Mouse (Mus musculus): ENCODE measurements around the gene 9430097D07Rik. TPM values are rescaled to one million over a fixed set of nuclear protein-coding genes. Genes with fewer than 3 reads are reported as not detected.

9430097D07Rik gene
- total and polyA plus RNA-seq, 2 experiments from 2014 or later = 0.45 to 1.0 TPM

- Histone ChIP-seq H3K4me3 (ENCODE audit: low read depth, low read length) (peak within 1 kb of the TSS; percentile 62), H3K27me3 (ENCODE audit: insufficient read depth, low read length) (no peaks in the 10 kb centered on the region), H3K27ac (ENCODE audit: low read depth, low read length) (peak within 1 kb of the TSS; percentile 57; the same call in 1 of the 2 replicates), H3K9me3 (ENCODE audit: low read length) (no peaks in the 10 kb centered on the region), H3K4me2 (ENCODE audit: low read depth) (peak within 1 kb of the TSS; percentile 65), H3K36me3 (ENCODE audit: insufficient read depth) (no peaks in the 10 kb centered on the region), H3K4me1 (ENCODE audit: insufficient read depth) (peaks cover 12% of the 10 kb centered on the region), H3K9ac (peak within 1 kb of the TSS; percentile 72)
- ATAC-seq (peak; percentile 89), DNase-seq (peak; percentile 93)
- peak; percentile 64 for TF ChIP-seq CTCF (IDR thresholded peaks at IDR 0.05; ENCODE audit: low read depth)
- under 1% methylated on average over 38 of the region's 38 CpGs for WGBS
These were observed 11.4 kb upstream of the 9430097D07Rik start, which contains the start of gene St6galnac4 for GRCm38 (mm10) chr2:32586871-32587351. Gene St6galnac4, plus strand, starts transcription at chr2:32587095.

- 87% methylated on average over 7 of the region's 7 CpGs for WGBS
- H3K27ac ChIP-seq (ENCODE audit: low read depth, low read length) = no peak overlapping the region
- no peaks in the 10 kb centered on the region for H3K9me3 ChIP-seq (ENCODE audit: low read length)
- no peaks in the 10 kb centered on the region for H3K27me3 ChIP-seq (ENCODE audit: insufficient read depth, low read length)
- TF ChIP-seq CTCF (IDR thresholded peaks at IDR 0.05; ENCODE audit: low read depth) = no peak
- no peaks in the 10 kb centered on the region for H3K36me3 ChIP-seq (ENCODE audit: insufficient read depth)
- no peak overlapping the region for H3K4me3 ChIP-seq (ENCODE audit: low read depth, low read length)
- H3K9ac ChIP-seq = no peak overlapping the region
- DNase-seq (no peak), ATAC-seq (no peak)
- H3K4me2 ChIP-seq (ENCODE audit: low read depth) = no peak overlapping the region
- peaks cover 12% of the 10 kb centered on the region for H3K4me1 ChIP-seq (ENCODE audit: insufficient read depth)
These were observed 9.7 kb upstream of the 9430097D07Rik start for GRCm38 (mm10) chr2:32585149-32585714.

- H3K27ac ChIP-seq (ENCODE audit: low read depth, low read length) = no peak overlapping the region; the same call in 1 of the 2 replicates
- ATAC-seq (peak; percentile 77), DNase-seq (peak; percentile 90)
- H3K36me3 ChIP-seq (ENCODE audit: insufficient read depth) = no peaks in the 10 kb centered on the region
- peak overlapping the region; percentile 61 for H3K4me2 ChIP-seq (ENCODE audit: low read depth)
- no peaks in the 10 kb centered on the region for H3K9me3 ChIP-seq (ENCODE audit: low read length)
- peak overlapping the region; percentile 33 for H3K4me3 ChIP-seq (ENCODE audit: low read depth, low read length)
- TF ChIP-seq CTCF (IDR thresholded peaks at IDR 0.05; ENCODE audit: low read depth) = peak; percentile 98
- peaks cover 7% of the 10 kb centered on the region for H3K4me1 ChIP-seq (ENCODE audit: insufficient read depth)
- peaks cover 3% of the 10 kb centered on the region; the same call in 1 of the 2 replicates for H3K27me3 ChIP-seq (ENCODE audit: insufficient read depth, low read length)
- peak overlapping the region; percentile 40; the same call in 1 of the 2 replicates for H3K9ac ChIP-seq
- WGBS = 12% methylated on average over 37 of the region's 37 CpGs
These were observed 7.6 kb upstream of the 9430097D07Rik start for GRCm38 (mm10) chr2:32582830-32583799.

GRCm38 (mm10) chr2:32581450-32582095, 6.1 kb upstream of the 9430097D07Rik start:
- no peak overlapping the region for H3K9ac ChIP-seq
- H3K4me3 ChIP-seq (ENCODE audit: low read depth, low read length) = peak overlapping the region; percentile 30
- H3K36me3 ChIP-seq (ENCODE audit: insufficient read depth) = no peaks in the 10 kb centered on the region
- H3K27me3 ChIP-seq (ENCODE audit: insufficient read depth, low read length) = peaks cover 3% of the 10 kb centered on the region; the same call in 1 of the 2 replicates
- peak; percentile 34 for TF ChIP-seq CTCF (IDR thresholded peaks at IDR 0.05; ENCODE audit: low read depth)
- WGBS = 34% methylated on average over 19 of the region's 19 CpGs
- H3K4me1 ChIP-seq (ENCODE audit: insufficient read depth) = 0 out of 2 replicates have a peak, but pooled peaks cover 3% of the 10 kb centered on the region
- no peak overlapping the region for H3K27ac ChIP-seq (ENCODE audit: low read depth, low read length)
- peak overlapping the region; percentile 41 for H3K4me2 ChIP-seq (ENCODE audit: low read depth)
- ATAC-seq = peak; percentile 81
- peak; percentile 89 for DNase-seq
- H3K9me3 ChIP-seq (ENCODE audit: low read length) = no peaks in the 10 kb centered on the region

DNA sequence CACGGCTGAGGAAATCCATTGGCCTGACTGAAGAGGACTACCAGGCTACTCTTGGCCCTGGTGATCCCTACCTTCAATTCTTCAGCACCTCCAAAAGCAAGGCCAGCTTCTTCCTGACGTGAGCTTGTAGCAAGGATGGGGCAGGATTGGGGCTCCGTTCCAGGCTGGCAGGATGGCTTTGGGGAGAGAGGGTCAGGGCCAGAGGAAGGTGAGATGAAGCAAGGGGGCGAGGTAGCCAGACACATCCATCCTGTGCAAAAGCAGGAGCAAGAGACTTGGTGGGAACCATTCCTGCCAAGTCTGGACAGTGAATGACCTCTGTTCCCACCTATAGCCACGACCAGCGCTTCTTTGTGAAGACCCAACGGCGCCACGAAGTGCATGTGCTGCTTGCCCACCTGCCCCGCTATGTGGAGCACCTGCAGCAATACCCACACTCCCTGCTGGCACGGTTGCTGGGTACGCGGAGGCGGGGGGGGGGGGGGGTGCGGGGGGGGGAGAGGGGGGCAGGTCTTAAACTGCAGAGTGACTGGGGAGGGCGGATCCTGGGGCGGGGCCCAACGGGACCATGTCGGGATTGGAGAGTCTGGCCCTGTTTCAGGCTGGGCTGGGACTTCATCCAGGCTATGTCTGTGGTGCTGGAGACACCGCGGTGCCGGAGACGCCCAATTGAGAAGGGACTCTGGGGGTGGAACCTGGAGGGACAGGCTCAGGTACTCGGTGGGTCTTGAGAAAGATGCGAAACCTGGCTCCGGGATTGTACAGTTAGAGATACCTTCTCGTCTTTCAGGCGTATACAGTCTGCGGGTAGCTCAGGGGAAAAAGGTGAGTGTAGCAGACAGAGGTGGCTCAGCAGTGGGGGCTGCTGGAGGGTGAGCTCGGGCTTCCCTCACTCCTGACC, 2.9 kb upstream of the 9430097D07Rik start:
- H3K36me3 ChIP-seq (ENCODE audit: insufficient read depth) = peaks cover 2% of the 10 kb centered on the region; the same call in 1 of the 2 replicates
- H3K9me3 ChIP-seq (ENCODE audit: low read length) = no peaks in the 10 kb centered on the region
- H3K4me1 ChIP-seq (ENCODE audit: insufficient read depth) = 0 out of 2 replicates have a peak, but pooled peaks cover 3% of the 10 kb centered on the region
- DNase-seq (no peak), ATAC-seq (no peak)
- peaks cover 3% of the 10 kb centered on the region; the same call in 1 of the 2 replicates for H3K27me3 ChIP-seq (ENCODE audit: insufficient read depth, low read length)
- no peak overlapping the region for H3K27ac ChIP-seq (ENCODE audit: low read depth, low read length)
- WGBS = 43% methylated on average over 25 of the region's 30 CpGs
- H3K4me3 ChIP-seq (ENCODE audit: low read depth, low read length) = no peak overlapping the region
- TF ChIP-seq CTCF (IDR thresholded peaks at IDR 0.05; ENCODE audit: low read depth) = no peak
- no peak overlapping the region for H3K9ac ChIP-seq
- no peak overlapping the region for H3K4me2 ChIP-seq (ENCODE audit: low read depth)
